Mouse (Mus musculus): ENCODE measurements at regions not wholly inside any gene's neighbourhood (a gene's known extent, or its start where the extent isn't known, plus 50 kb on each side); places are given as distances from the start of the nearest gene placed in this dataset.

DNA sequence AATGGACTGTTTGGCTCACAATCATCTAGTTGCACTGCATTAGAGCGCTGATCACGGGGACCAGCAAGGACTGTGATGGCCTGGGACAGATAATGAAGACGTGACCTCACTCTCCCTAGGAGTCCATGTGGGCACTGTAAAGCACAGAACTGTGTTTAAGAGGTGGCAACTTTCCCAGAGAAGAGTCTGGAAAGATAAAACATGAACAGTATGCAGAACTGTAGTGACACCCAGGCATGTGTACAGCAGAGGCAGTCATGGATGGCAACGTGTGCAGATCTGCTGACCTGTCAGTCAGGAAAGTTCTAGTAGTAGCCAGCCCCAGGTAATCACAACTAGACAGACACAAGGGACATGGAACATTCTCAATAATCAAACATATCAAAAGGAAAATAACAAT, 63.8 kb upstream of the Peli1 start:
- in situ Hi-C loops (cut with MboI; ENCODE audit: unreplicated experiment in 2 of 2): no loop called here

DNA sequence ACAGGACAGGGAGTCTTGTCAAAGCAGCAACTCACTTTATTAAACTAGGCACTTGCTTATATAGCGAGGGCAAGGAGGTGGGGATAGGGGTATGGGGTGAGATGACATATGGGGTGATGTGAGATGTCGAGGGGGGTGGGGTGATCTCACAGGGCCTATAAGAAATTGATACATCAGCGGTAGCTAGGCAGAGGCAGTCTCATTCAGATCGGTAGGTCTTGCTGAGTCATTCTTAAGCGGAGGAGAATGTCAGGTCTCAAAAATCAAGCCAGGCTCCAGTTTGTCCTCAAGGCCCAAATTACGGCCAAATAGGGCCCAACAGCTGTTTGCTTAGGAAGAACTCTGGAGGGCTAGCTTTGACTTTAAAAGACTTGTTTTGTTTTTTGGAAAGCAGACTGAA, 60.7 kb upstream of the Peli1 start:
- in situ Hi-C loops (cut with MboI; ENCODE audit: unreplicated experiment in 2 of 2): no loop called here

DNA sequence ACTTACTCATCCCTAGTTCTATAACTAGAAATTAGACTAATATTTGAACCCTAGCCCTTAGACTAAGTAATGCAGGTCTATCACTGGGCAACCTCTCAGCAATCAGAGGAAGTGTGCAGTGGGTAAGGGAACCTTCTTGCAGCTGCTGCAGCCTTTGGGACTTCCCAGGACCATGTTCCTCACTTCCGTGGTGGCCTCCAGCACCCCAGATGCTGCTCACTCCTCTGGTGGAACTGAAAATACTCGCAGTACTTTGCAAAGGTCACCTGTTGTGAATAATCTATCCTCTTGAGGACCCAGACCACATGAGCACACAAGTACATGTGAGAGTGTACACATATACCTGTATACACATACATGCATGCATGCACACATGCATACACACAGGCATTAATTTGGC, 59.3 kb upstream of the Peli1 start:
- in situ Hi-C loops (cut with MboI; ENCODE audit: unreplicated experiment in 2 of 2): no loop called here

DNA sequence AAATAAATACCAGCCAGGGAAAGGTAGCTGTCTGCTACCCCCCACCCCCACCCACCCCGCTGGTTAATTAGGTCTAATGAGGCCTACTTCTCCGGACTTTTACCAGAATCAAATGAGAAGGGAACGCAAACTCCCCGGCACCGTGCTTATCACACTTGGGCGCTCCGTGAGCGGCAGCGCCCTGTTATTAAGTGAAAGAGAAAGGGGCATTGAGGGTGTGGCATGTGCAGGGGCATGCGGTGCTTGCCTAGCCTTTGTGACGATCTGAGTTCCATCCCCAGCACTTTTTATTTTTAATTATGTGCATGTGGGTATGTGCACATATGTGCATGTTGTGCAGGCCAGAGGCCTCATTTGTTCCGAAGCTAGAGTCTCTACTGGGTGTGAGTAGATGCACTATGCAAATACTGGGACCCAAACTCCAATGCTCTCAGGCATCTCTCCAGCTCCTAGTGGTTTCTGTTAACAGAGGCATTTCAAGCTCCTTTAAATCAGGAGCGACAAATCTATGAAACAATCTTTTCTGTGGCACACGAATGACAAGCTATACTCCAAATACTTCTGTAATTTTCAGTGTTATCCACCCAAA, 57.8 kb upstream of the Peli1 start:
- in situ Hi-C loops (cut with MboI; ENCODE audit: unreplicated experiment in 2 of 2): no loop called here

DNA sequence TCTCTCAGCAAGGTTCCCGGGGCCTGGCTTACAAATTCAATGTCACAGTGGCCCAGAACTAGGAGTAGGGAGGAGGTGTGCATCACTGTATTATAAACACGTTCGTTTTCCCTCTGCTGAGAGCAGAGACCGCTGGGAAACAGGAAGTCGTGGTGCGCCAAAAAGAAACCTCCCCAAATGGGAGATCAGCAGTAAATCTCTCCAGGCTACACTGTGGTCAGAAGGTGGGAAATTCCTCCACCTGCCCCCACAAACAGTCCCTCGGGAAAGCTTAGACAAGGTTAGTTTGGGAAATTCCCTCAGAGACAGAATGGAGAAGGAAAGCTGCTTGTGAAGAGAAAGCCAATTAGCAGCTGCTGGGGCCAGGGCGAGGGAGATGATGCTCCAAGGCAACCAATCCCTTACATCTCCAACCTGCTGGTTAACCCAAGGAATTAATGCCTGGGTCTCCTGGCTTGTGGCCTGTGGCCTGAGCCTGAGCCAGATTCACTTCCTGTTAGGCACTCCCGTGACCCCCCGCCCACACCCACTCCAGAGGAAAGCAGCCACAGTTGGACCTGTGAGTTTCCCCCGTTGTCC, 57.2 kb upstream of the Peli1 start:
- in situ Hi-C loops (cut with MboI; ENCODE audit: unreplicated experiment in 2 of 2): no loop called here

DNA sequence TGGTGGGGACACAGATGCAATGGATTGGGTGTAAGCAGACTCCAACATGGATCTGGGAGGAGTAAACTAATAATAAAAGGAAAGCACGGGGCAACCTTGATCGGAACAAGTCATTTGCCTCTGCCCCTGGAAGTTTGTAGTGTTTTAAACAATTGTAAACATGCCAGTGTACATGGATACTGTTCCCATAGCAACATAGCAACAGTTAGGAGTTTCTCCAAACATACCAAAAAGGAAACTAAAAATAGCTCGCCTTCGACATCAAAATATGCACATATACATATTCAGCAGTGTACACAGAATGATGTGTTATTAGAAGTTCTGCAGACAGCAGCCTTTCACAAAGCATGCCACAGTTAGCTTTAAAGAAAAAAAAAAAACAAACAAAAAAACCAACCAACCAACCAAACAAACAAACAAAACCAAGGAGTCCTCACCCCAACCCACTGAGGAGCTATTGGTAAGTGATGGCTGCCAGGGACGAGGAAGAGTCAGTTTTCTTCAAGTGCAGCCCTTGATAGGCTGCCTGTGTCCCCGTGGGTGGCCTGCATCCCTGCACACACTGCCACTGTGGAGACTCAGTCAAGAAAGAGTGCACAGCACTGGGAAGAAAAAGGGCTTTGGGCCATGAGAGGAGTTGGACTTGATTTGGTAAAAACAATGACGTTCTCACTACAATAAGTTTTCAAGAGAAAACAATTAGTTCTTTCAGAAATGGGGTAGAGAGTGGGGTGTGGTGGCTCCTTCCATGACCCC, 54.8 kb upstream of the Peli1 start:
- in situ Hi-C loops (cut with MboI; ENCODE audit: unreplicated experiment in 2 of 2): no loop called here

DNA sequence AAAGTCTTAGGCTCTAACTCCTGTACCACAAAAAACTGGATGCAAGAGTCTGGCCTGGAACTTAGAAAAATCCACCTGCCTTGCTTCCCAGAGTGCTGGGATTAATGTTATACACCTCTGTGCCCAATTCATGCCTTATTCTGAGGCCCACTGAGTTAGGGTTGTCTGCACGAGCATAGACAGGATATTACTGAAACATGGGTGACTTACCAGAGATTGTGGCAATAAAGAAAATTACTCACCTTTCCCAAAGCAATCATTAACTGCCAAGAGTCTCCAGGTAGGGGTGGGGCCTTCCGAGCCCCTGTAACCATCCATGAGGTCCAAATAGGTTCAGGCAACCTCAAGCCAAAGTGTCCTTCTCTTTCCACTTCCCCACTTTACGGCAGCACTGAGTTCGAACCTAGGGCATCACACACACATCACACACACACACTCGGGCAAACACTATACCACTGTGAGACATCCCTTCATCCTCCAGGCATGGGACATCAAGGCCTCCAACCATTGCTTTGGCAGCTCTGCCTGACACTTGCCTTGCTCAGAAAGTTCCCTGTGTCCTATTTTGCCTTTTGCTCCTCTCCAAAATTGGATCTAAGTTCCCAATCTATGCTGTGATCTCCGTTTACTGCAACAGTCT, 53.7 kb upstream of the Peli1 start:
- in situ Hi-C loops (cut with MboI; ENCODE audit: unreplicated experiment in 2 of 2): no loop called here

- in situ Hi-C loops (cut with MboI; ENCODE audit: unreplicated experiment in 2 of 2): no loop called here
Observed at GRCm38 (mm10) chr11:21041201-21041600, 49.9 kb upstream of the Peli1 start.

All from v-Abl transformed pro-B cells (cell line).